Mouse (Mus musculus) limb, embryonic 15.5 days (tissue): ENCODE results near the gene Ppp1r11. TPM values are rescaled to one million over a fixed set of nuclear protein-coding genes. Genes with fewer than 3 reads are reported as not detected.

ENCODE experiments used
- ATAC-seq: fragments of 200-750 bp; cut with Nextera tagmentation; 2 replicates; pipeline ENCODE4 v1.8.0; 2017; ENCODE audit warnings: low read depth, moderate TSS enrichment; ENCODE audit not compliant: insufficient number of reproducible peaks, low FRiP score, low TSS enrichment
- H3K27ac ChIP-seq: fragments of 300-500 bp; sonication (generic); 2 replicates; pipeline ENCODE4 v1.5.1; 2015; ENCODE audit warnings: moderate library complexity, mild to moderate bottlenecking, inconsistent platforms
- H3K27me3 ChIP-seq: fragments of 300-500 bp; sonication (generic); 2 replicates; pipeline ENCODE4 v1.6.1; 2015; ENCODE audit warnings: inconsistent platforms
- H3K36me3 ChIP-seq: fragments of 300-500 bp; sonication (generic); 2 replicates; pipeline ENCODE4 v1.6.1; 2015; ENCODE audit warnings: inconsistent platforms
- H3K4me1 ChIP-seq: fragments of 300-500 bp; sonication (generic); 2 replicates; pipeline ENCODE4 v1.6.1; 2015; ENCODE audit warnings: inconsistent platforms
- H3K4me2 ChIP-seq: fragments of 300-500 bp; sonication (generic); 2 replicates; pipeline ENCODE4 v1.6.1; 2015; ENCODE audit warnings: mild to moderate bottlenecking, inconsistent platforms
- H3K4me3 ChIP-seq: fragments of 300-500 bp; sonication (generic); 2 replicates; pipeline ENCODE4 v1.5.1; 2015; ENCODE audit warnings: mild to moderate bottlenecking, inconsistent platforms
- H3K9ac ChIP-seq: fragments of 300-500 bp; sonication (generic); 2 replicates; pipeline ENCODE4 v1.6.1; 2015; ENCODE audit warnings: inconsistent platforms
- H3K9me3 ChIP-seq: fragments of 300-500 bp; sonication (generic); 2 replicates; pipeline ENCODE4 v1.6.1; 2016; ENCODE audit warnings: inconsistent platforms
- WGBS: fragments of 180-500 bp; shearing (Covaris S2); methylation state at CpG from one replicate; pipeline ENCODE4 v1.1.7; 2015; 5-methylcytosine and 5-hydroxymethylcytosine counted together
- polyA plus RNA-seq: library from polyadenylated mRNA; unstranded; fragments of >200 nt; fragmentation: Nextera tagmentation; extraction: Ambion mirVana; gene quantifications from 2 replicates; pipeline ENCODE4 v1.2.1, GENCODE M21; 2015

Gene Ppp1r11
- polyA plus RNA-seq, 1 experiment from 2014 or later, result 106 TPM

DNA sequence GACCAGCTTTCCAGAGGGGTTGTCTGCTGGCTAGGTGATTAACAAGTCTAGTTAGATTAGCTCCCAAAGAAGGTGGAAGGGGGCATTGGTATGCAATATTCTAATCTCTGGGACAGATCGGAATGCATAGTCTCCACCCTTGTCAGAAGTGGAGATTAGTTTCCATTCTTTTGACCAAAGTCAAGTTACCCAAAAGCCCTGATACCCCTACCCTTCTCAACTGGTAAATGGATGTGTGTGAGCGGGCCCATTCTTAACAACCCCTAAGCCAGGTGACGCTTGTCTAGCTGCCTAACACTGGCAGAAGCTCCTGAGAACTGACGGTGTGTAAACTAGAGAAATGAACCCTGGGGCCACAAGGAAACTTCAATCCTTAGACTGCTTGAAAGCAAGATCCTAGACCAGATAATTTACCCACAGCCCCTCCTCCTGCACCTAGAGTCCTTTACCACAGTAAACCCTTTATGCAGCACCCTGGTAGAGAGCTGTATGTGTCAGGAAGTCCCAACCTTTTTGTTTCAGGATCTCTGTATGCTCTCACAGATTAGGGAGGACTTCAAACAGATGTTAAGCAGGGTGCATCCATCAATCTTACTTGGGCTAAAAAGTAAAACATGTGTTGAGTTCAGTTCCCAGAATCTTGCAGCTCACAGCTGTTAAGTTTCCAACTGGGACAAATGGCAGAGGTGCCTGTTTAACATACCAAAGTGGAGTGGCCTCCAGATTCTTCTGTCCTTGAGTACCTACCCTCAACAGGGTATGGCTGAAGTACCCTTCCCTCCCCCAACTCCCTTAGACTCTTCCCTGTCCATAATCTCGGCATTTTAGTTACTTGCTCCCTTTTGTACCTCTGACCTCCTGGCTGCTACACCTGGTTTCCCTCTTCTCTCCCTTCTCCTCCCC, 31.0 kb upstream of the Ppp1r11 start:
- Histone ChIP-seq H3K9me3 (no peaks in the 10 kb centered on the region), H3K4me2 (no peak overlapping the region), H3K9ac (no peak overlapping the region), H3K27me3 (peaks cover 5% of the 10 kb centered on the region; the same call in 1 of the 2 replicates), H3K4me3 (no peak overlapping the region), H3K4me1 (0 out of 2 replicates have a peak, but pooled peaks cover 5% of the 10 kb centered on the region), H3K27ac (no peak overlapping the region), H3K36me3 (no peaks in the 10 kb centered on the region)
- no peak for ATAC-seq
- WGBS, result 34% methylated on average over 5 of the region's 5 CpGs

DNA sequence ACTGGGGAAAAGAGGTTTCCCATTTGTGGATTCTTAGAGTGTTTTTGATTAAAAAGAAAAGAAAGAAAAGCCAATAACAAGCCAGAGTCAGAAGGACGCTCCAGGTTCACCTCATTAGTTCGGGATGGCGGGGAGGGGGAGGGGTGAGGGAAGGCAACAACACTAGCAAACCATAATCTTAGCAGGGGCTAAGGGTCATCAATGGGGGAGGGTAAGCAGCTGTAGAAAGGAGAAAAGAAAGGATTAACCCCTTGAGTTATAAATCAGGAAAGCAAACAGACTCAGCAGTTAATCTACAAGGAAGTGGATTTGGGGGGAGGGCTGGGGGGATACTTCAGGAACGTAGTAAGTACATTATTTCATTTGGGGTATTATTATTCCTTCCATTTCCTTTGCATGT, 30.3 kb upstream of the Ppp1r11 start:
- no peaks in the 10 kb centered on the region for H3K36me3 ChIP-seq

DNA sequence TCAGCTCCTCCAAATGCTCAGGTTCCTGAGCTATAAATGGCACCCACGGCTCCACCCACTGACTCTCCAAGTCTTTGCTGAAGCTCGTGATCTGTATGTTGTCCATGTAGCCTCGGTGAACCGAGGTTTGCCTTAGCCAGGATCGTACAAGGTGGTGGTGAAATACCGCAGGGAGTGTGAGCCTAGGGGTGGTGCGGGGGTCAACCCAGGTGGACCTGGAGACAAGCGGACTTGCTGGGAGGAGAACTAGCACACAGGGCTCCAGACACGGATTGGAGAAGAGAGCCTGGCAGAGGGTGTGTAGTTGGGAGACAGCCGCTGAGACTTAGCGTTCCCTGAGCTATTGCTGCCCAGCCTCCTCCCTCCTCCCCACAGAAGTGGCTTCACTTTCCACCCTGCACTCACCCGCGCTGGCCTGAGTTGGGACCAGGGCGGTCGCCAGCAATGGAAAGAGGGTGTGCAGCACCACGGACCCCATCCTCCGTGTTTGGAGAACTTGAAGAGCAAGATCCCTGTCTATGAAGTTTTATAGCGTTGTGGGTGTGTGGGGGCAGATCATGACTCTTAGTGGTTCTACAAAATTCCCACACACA, 29.8 kb upstream of the Ppp1r11 start, which contains the start of gene 2410137M14Rik:
TSS of gene 2410137M14Rik (minus strand) at position 17 of the 593 bp plus-strand sequence.
- Histone ChIP-seq H3K4me2 (peak within 1 kb of the TSS; percentile 34), H3K4me3 (0 out of 2 replicates have a peak within 1 kb of the TSS, but pooled peaks have one; percentile 4), H3K4me1 (0 out of 2 replicates have a peak, but pooled peaks cover 5% of the 10 kb centered on the region), H3K36me3 (no peaks in the 10 kb centered on the region), H3K9ac (no peak within 1 kb of the TSS), H3K27ac (no peak within 1 kb of the TSS), H3K27me3 (0 out of 2 replicates have a peak, but pooled peaks cover under 1% of the 10 kb centered on the region), H3K9me3 (no peaks in the 10 kb centered on the region)
- 8% methylated on average over 18 of the region's 18 CpGs for WGBS
- no peak for ATAC-seq

More for the DNA sequence above, 30.3 kb upstream of the Ppp1r11 start:
- no peak for ATAC-seq
- Histone ChIP-seq H3K9me3 (no peaks in the 10 kb centered on the region), H3K9ac (no peak overlapping the region), H3K27me3 (peaks cover 4% of the 10 kb centered on the region; the same call in 1 of the 2 replicates), H3K4me2 (peak overlapping the region; percentile 34), H3K4me1 (0 out of 2 replicates have a peak, but pooled peaks cover 5% of the 10 kb centered on the region), H3K27ac (no peak overlapping the region), H3K4me3 (no peak overlapping the region)
- WGBS, result 4% methylated on average over 4 of the region's 4 CpGs

DNA sequence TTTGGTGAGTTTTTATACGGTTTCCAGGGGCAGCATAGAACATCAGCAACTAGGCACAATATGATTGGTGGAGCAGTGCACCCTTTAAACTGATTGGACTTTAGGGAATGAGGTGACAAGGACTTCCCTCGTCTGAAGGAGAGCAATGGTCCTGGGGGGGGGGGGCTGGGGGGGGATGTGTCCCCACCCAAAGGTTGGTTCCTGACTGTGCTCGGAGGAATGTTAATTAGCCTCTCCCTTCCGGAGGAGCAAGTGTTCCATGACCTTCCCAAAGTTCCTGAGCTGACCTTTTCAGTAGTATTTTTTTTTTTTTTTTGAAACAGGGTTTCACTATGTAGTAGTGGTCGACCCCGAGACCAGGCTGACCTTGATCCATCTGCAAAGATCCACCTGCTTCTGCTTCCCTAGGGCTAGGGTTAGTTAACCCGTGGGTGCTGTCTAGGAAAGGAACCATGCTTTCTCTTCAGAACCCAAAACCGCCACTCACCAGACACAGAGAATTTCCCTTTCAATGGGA, 21.8 kb upstream of the Ppp1r11 start:
- no peaks in the 10 kb centered on the region for H3K9me3 ChIP-seq
- 68% methylated on average over 8 of the region's 8 CpGs for WGBS
- H3K4me1 ChIP-seq, result no peaks in the 10 kb centered on the region
- no peaks in the 10 kb centered on the region for H3K36me3 ChIP-seq
- H3K4me2 ChIP-seq, result no peak overlapping the region
- no peak for ATAC-seq
- H3K9ac ChIP-seq, result no peak overlapping the region
- no peak overlapping the region for H3K27ac ChIP-seq
- H3K27me3 ChIP-seq, result no peaks in the 10 kb centered on the region
- H3K4me3 ChIP-seq, result no peak overlapping the region

DNA sequence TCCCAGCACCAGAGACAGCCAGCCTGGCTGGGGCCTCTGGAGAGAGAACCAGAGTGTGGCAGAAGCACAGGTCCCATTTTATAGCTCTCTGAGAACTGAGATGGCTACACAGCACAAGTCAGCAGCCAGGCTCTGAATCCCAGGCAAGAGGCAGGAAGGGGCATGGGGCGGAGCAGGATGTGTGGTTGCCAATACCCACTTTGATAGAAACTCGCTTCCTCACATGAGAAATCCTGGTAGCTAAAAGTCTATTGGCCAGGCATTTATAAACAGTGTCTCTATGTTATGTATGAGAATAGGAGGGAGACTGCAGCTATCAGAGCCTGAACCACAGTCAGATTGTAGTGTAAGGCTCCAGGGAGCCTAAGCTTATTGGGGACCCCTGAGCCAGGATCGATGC, 21.2 kb upstream of the Ppp1r11 start:
- no peaks in the 10 kb centered on the region for H3K36me3 ChIP-seq
- no peak overlapping the region for H3K27ac ChIP-seq
- H3K27me3 ChIP-seq, result no peaks in the 10 kb centered on the region
- H3K9ac ChIP-seq, result no peak overlapping the region
- H3K4me3 ChIP-seq, result no peak overlapping the region
- no peaks in the 10 kb centered on the region for H3K9me3 ChIP-seq
- no peak for ATAC-seq
- no peaks in the 10 kb centered on the region for H3K4me1 ChIP-seq
- no peak overlapping the region for H3K4me2 ChIP-seq
- WGBS, result 75% methylated on average over 3 of the region's 3 CpGs

DNA sequence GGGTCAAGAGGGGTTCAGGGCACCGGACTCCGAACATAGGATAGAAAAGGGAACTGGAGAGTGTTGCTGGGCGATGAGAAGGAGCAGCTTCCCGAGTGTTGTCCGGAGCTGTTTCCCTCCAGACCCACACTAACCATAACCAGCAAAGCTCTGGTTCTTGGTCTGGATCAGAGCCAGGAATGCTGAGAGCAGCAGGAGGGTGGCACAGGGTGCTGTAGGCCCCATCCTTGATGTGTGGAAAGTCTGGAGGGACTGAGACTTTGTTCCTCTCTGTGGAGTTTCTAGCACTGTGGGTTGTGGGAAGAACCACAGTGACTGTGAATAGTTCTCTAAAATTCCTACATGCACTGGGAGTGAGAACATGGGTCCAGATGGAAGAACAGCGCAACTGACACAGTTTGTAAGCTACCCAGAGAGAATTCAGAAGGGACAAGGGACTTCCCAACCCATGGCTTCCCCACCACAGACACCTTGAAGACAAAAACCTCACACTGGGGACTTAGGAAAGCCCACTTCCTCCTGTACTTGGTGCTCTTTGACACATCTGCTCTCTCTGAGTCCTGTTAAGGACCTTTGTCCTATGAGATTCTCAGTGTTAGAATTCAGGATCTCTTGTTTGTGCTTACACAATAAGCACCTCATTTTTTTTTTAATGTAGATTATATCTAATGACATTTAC, 19.8 kb upstream of the Ppp1r11 start:
- H3K4me1 ChIP-seq, result no peaks in the 10 kb centered on the region
- no peak overlapping the region for H3K4me3 ChIP-seq
- no peak for ATAC-seq
- H3K4me2 ChIP-seq, result no peak overlapping the region
- H3K27ac ChIP-seq, result no peak overlapping the region
- H3K9ac ChIP-seq, result no peak overlapping the region
- H3K9me3 ChIP-seq, result no peaks in the 10 kb centered on the region
- no peaks in the 10 kb centered on the region for H3K36me3 ChIP-seq
- 80% methylated on average over 6 of the region's 6 CpGs for WGBS
- H3K27me3 ChIP-seq, result no peaks in the 10 kb centered on the region

DNA sequence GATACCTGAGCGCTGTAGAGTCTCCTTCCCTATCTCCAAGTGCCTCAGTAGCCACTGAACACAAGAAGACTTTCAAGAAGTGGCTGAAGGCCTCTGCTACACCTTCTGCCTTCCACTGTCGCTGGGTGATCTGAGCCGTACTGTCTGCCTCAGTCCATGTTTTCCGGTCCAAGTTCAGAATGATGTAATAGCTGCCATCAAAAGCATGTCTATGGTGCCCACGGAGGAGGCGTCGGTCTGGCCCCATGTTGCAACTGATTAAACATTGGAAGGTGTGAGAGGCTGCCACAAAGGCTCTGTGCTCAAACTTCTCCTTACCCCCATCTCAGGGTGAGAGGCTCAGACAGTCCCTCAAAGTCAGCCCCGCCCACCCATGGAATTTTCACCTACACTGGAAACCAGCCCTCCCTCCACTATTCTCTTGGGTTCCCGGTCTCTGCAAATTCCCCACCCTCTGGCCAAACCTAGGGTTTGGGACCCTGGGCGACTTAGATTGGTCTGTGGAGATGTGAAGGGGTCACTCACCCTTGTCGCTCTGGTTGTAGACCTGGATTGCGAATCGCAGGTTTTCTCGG, 18.9 kb upstream of the Ppp1r11 start:
- Histone ChIP-seq H3K27ac (no peak overlapping the region), H3K36me3 (no peaks in the 10 kb centered on the region), H3K4me1 (no peaks in the 10 kb centered on the region), H3K9me3 (no peaks in the 10 kb centered on the region), H3K4me2 (no peak overlapping the region), H3K27me3 (no peaks in the 10 kb centered on the region), H3K9ac (no peak overlapping the region), H3K4me3 (no peak overlapping the region)
- ATAC-seq, result no peak
- 81% methylated on average over 14 of the region's 14 CpGs for WGBS

DNA sequence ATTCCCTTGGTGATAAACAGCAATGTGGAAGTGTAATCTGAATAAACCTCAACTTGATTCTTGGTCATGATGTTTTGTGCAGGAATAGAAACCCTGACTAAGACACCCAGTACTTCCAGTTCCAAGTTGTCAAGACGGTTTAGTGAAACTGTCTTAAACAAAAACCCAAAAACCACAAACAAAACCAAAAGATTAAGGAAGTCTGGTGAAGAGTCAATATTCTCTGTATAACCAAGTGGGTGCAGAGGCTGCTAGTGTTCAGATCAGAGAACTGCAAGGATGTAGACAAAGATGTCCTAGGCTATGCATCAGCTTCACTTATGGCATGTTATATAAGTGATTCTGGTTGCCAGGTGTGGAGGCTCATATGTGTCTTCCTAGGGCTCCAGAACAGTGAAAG, 15.3 kb upstream of the Ppp1r11 start:
- no peak overlapping the region for H3K27ac ChIP-seq
- ATAC-seq, result no peak
- H3K9me3 ChIP-seq, result no peaks in the 10 kb centered on the region
- H3K4me2 ChIP-seq, result no peak overlapping the region
- no peak overlapping the region for H3K4me3 ChIP-seq
- H3K4me1 ChIP-seq, result no peaks in the 10 kb centered on the region
- H3K9ac ChIP-seq, result no peak overlapping the region
- WGBS, result 73% methylated on average over 1 of the region's 1 CpGs
- H3K36me3 ChIP-seq, result no peaks in the 10 kb centered on the region
- H3K27me3 ChIP-seq, result no peaks in the 10 kb centered on the region

DNA sequence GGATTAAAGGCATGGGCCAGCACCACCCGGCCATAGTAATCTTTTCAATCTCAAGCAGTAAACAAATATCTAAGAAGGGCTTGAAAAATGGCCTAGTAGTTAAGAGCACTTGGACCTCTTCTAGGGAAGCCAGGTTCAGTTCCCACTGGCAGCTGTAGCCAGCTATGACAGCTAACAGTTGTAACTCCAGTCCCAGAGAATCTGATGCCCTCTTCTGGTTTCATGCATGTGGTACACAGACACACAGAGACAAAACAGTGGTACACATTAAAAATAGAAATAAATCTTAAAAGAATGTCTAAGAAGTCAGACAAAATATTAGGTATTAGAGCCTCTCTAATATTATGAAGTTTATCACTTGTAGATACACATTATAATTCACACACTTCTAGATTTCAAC, 9.6 kb upstream of the Ppp1r11 start:
- no peaks in the 10 kb centered on the region for H3K9me3 ChIP-seq
- no peak overlapping the region for H3K9ac ChIP-seq
- ATAC-seq, result no peak
- H3K4me3 ChIP-seq, result no peak overlapping the region
- no peak overlapping the region for H3K27ac ChIP-seq
- WGBS, result 65% methylated on average over 1 of the region's 1 CpGs
- H3K4me2 ChIP-seq, result no peak overlapping the region
- H3K36me3 ChIP-seq, result peaks cover 6% of the 10 kb centered on the region
- no peaks in the 10 kb centered on the region for H3K27me3 ChIP-seq
- H3K4me1 ChIP-seq, result peaks cover 14% of the 10 kb centered on the region

DNA sequence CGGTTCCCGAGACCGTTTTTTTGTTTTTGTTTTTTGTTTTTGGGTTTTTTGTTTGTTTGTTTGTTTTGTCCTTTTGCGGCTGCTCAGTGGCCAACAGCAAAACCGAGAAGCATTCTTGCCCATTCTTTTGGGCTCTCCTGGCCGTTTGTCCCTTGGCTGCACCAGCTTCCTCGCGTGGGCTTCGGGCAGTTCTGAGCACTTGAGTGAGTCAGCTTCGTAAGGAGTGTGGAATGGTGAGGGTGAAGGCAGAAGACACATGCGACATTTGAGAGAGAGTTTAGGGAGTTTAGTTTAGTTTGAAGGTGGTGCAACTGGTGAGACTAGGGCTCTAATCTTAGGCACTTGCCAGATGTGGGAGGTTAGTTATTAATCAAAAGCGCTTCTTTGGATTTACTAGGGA, 7.3 kb upstream of the Ppp1r11 start:
- Histone ChIP-seq H3K4me3 (peak overlapping the region; percentile 67), H3K36me3 (peaks cover 20% of the 10 kb centered on the region), H3K4me1 (peaks cover 14% of the 10 kb centered on the region), H3K27me3 (no peaks in the 10 kb centered on the region), H3K9ac (peak overlapping the region; percentile 73), H3K4me2 (peak overlapping the region; percentile 72), H3K27ac (peak overlapping the region; percentile 78), H3K9me3 (no peaks in the 10 kb centered on the region)
- 7% methylated on average over 12 of the region's 12 CpGs for WGBS
- ATAC-seq, result no peak

DNA sequence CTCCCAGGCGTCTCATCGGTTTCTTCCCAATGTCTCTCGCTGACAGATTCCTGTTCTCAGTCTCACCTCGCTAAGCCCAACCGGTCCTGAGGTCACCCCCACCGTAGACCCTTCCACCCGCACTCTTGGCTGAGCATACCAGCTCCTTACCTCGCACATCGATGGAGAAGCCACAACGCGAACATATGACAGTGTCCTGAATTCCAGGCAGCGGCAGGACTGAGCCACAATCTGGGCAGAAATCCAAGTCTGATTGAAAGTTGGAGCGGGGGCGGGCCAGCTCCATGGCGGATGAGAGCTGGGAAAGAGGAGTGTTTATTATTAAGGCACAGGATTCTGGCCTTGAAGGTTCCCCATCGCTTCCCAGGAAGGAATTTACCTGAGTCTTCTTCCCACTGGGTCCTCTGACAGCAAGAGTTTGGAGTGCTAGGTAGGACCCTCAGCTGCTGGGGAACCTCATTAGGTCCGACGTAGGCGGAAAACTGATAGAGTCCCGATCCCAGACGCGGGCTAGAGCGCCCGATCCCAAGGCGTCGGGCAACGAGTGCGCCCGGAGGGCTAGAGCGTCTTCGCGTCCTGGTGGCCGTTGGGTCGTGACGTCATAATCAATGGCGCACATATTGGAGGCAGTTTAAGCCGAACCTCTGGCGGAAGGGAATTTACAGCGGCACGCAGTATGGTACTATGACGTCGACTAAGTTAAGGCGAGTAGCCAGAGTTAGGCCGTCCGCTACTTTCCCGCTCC, 6.6 kb upstream of the Ppp1r11 start, which contains the start of the genes Znrd1 and Znrd1as:
TSS of gene Znrd1 (minus strand) at position 561 of the 745 bp plus-strand sequence.
TSS of gene Znrd1as (plus strand) at position 594 of the 745 bp plus-strand sequence.
- ATAC-seq, result peak; percentile 95
- Histone ChIP-seq H3K9ac (peak within 1 kb of the TSS; percentile 73), H3K4me2 (peak within 1 kb of the TSS; percentile 72), H3K27ac (peak within 1 kb of the TSS; percentile 86), H3K9me3 (no peaks in the 10 kb centered on the region), H3K36me3 (peaks cover 20% of the 10 kb centered on the region), H3K4me1 (peaks cover 14% of the 10 kb centered on the region), H3K4me3 (peak within 1 kb of the TSS; percentile 67), H3K27me3 (no peaks in the 10 kb centered on the region)
- WGBS, result under 1% methylated on average over 46 of the region's 46 CpGs
